8 mouse cellular contexts compared by ENCODE assay signal in the genomic region with DNA sequence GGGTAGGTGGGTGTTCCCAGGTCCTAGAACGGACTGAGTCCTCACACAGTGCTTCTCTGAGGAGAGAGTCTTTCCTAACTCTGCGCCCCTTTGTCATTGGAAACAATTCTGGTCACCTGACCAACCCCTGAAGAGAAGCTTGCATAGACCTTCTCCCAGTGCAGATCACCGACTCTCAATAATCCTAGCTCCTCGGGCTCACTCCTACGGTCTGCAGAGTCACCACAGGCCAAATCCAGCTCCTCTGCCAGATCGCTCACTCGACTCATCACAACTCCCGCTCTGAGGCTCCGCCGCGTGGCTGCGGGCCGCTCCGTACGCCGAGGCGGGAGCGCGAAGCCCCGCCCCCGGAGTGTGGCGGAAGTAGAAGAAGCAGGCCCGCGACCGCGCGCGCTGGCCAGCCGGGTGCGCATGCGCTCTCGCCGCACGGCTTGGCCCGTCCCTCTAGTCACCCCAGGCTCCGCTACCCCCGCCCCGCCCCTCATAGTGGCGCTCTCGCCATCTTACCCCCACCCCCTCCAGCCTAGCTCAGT. TPM values are rescaled to one million over a fixed set of nuclear protein-coding genes. Genes with fewer than 3 reads are reported as not detected.
A peak's percentile ranks its signal among the peaks of the same experiment; 100 is the strongest.
DNase-seq lines count a peak whose midpoint lies in the region; ATAC-seq and TF ChIP-seq lines count a peak whose summit lies in the region.

A gene (plus strand): TSS at position 415 of the 533 bp plus-strand sequence.

- no peaks in the 10 kb centered on the region for H3K36me3 ChIP-seq in ES-Bruce4 (ENCODE audit: control insufficient read depth, insufficient read depth, low read length, poor library complexity, severe bottlenecking)
- H3K36me3 ChIP-seq in forebrain, embryonic 13.5 days (ENCODE audit: poor library complexity, severe bottlenecking): no peaks in the 10 kb centered on the region
- H3K36me3 ChIP-seq in neural tube, embryonic 15.5 days: no peaks in the 10 kb centered on the region

- DNase-seq in heart, postnatal 14 days: peak; percentile 99
- peak; percentile 97 for DNase-seq in layer of hippocampus, adult 11-12 months (ENCODE audit: low spot score)
- peak; percentile 93 to 94 for DNase-seq in lung, adult 18-20 months
- peak; percentile 95 for DNase-seq in testis, postnatal 14 days (ENCODE audit: low spot score)

- no peak for TF ChIP-seq CTCF in ES-Bruce4 (IDR thresholded peaks at IDR 0.05; ENCODE audit: low read depth, low read length)

- 1% methylated on average over 32 of the region's 40 CpGs for WGBS in forebrain, embryonic 13.5 days
- under 1% methylated on average over 37 of the region's 40 CpGs for WGBS in neural tube, embryonic 15.5 days

- intact Hi-C loops in heart, postnatal 14 days (cut with DNase I): loop anchor here (5.0 kb wide), 1 partner anchor 40 kb away; no protein-coding TSS in a partner anchor

- peak within 1 kb of the TSS; percentile 84 for H3K9ac ChIP-seq in ES-Bruce4 (ENCODE audit: low read depth, poor library complexity, severe bottlenecking)
- peak within 1 kb of the TSS; percentile 89 for H3K9ac ChIP-seq in forebrain, embryonic 13.5 days
- peak within 1 kb of the TSS; percentile 93 for H3K9ac ChIP-seq in neural tube, embryonic 15.5 days (replicated peaks)

- TF ChIP-seq POLR2A in ES-Bruce4 (IDR thresholded peaks at IDR 0.05; ENCODE audit: insufficient read depth, low read length): peak; percentile 62

- 0 out of 2 replicates have a peak, but pooled peaks have one; percentile 15 for TF ChIP-seq EP300 in ES-Bruce4 (IDR thresholded peaks at IDR 0.05; ENCODE audit: insufficient read depth, low read depth, low read length)

- peaks cover 3% of the 10 kb centered on the region for H3K4me1 ChIP-seq in ES-Bruce4 (ENCODE audit: control insufficient read depth, insufficient read depth, low read length)
- peaks cover 8% of the 10 kb centered on the region for H3K4me1 ChIP-seq in forebrain, embryonic 13.5 days
- H3K4me1 ChIP-seq in neural tube, embryonic 15.5 days: peaks cover 9% of the 10 kb centered on the region

- peak; percentile 92 for ATAC-seq in cerebellum, adult (ENCODE audit: insufficient number of reproducible peaks, low FRiP score, low TSS enrichment)
- ATAC-seq in forebrain, embryonic 13.5 days: peak; percentile 97
- peak; percentile 98 for ATAC-seq in neural tube, embryonic 15.5 days (ENCODE audit: low FRiP score)

- no peaks in the 10 kb centered on the region for H3K9me3 ChIP-seq in ES-Bruce4 (replicated peaks; ENCODE audit: control insufficient read depth, insufficient read depth, low read length, poor library complexity, severe bottlenecking)
- no peaks in the 10 kb centered on the region for H3K9me3 ChIP-seq in forebrain, embryonic 13.5 days (replicated peaks)
- no peaks in the 10 kb centered on the region for H3K9me3 ChIP-seq in neural tube, embryonic 15.5 days (replicated peaks)

- peak within 1 kb of the TSS; percentile 92 for H3K27ac ChIP-seq in ES-Bruce4 (ENCODE audit: insufficient read depth, low read length)
- peak within 1 kb of the TSS; percentile 80 for H3K27ac ChIP-seq in forebrain, embryonic 13.5 days
- H3K27ac ChIP-seq in neural tube, embryonic 15.5 days (replicated peaks): peak within 1 kb of the TSS; percentile 95

- H3K27me3 ChIP-seq in ES-Bruce4 (ENCODE audit: control insufficient read depth, insufficient read depth, low read length, poor library complexity, severe bottlenecking): no peaks in the 10 kb centered on the region
- no peaks in the 10 kb centered on the region for H3K27me3 ChIP-seq in forebrain, embryonic 13.5 days
- no peaks in the 10 kb centered on the region for H3K27me3 ChIP-seq in neural tube, embryonic 15.5 days (replicated peaks)

- peak within 1 kb of the TSS; percentile 69 for H3K4me2 ChIP-seq in forebrain, embryonic 13.5 days
- H3K4me2 ChIP-seq in neural tube, embryonic 15.5 days: peak within 1 kb of the TSS; percentile 65

- H3K4me3 ChIP-seq in ES-Bruce4 (ENCODE audit: low read depth, low read length): peak within 1 kb of the TSS; percentile 98
- peak within 1 kb of the TSS; percentile 73 for H3K4me3 ChIP-seq in forebrain, embryonic 13.5 days
- H3K4me3 ChIP-seq in neural tube, embryonic 15.5 days (replicated peaks): peak within 1 kb of the TSS; percentile 83

RNA-seq across cellular contexts. Expression of the gene that starts here (rescaled TPM):
- polyA plus RNA-seq in ES-Bruce4 (2011; ENCODE audit: insufficient read depth, insufficient read length, low read depth, missing spikeins): 15.9 and 17.7 TPM in 2 replicates
- polyA plus RNA-seq in forebrain, embryonic 13.5 days (2015; fragmentation: Nextera tagmentation; extraction: Ambion mirVana): 20.0 and 21.0 TPM in 2 replicates
- 10 to 100 TPM; 10.7 to 11.1 TPM for total RNA-seq in heart, postnatal 14 days (2021)
- 24.5 and 26.3 TPM in 2 replicates for polyA plus RNA-seq in neural tube, embryonic 15.5 days (2015; fragmentation: Nextera tagmentation; extraction: Ambion mirVana)

Comparison
In these comparisons a context has a peak if more than half of its experiments do, and no peak if none do; other contexts are left out.
1. Peak in every context shown above with its lines: DNase-seq, ATAC-seq, H3K4me3 ChIP-seq and H3K27ac ChIP-seq.